Mouse (Mus musculus): ENCODE measurements around the gene Lrp1. TPM values are rescaled to one million over a fixed set of nuclear protein-coding genes. Genes with fewer than 3 reads are reported as not detected.

The Lrp1 gene
- polyA plus RNA-seq, 2 experiments: 146 to 261 TPM

- TF ChIP-seq POLR2A (IDR thresholded peaks at IDR 0.05; ENCODE audit: borderline replicate concordance, extremely low read depth, insufficient read depth, insufficient read length): no peak
- H3K4me3 ChIP-seq (replicated peaks; ENCODE audit: low read length): no peak overlapping the region
- H3K4me2 ChIP-seq (replicated peaks; ENCODE audit: low read depth, low read length, severe bottlenecking): no peak overlapping the region
- no peak for ATAC-seq (ENCODE audit: low FRiP score, low read depth)
- H3K27ac ChIP-seq (replicated peaks; ENCODE audit: low read depth, low read length): no peak overlapping the region
- no peak overlapping the region for H3K9ac ChIP-seq (ENCODE audit: low read depth, low read length, severe bottlenecking)
- no peaks in the 10 kb centered on the region for H3K27me3 ChIP-seq (ENCODE audit: control insufficient read depth, insufficient read depth, low read length)
- H3K4me1 ChIP-seq (ENCODE audit: control insufficient read depth, insufficient read depth, low read length): peaks cover 47% of the 10 kb centered on the region
- DNase-seq (ENCODE audit: low spot score): no peak
- H3K9me3 ChIP-seq (ENCODE audit: control insufficient read depth, low read length): no peaks in the 10 kb centered on the region
- H3K36me3 ChIP-seq (ENCODE audit: control insufficient read depth, insufficient read depth, low read length): peaks cover 67% of the 10 kb centered on the region
- WGBS: 86% methylated on average over 14 of the region's 14 CpGs
Measured at GRCm38 (mm10) chr10:127612079-127612775, 8.7 kb downstream of the Lrp1 start.

- H3K4me2 ChIP-seq (replicated peaks; ENCODE audit: low read depth, low read length, severe bottlenecking): no peak overlapping the region
- H3K27me3 ChIP-seq (ENCODE audit: control insufficient read depth, insufficient read depth, low read length): no peaks in the 10 kb centered on the region
- H3K4me1 ChIP-seq (ENCODE audit: control insufficient read depth, insufficient read depth, low read length): peaks cover 26% of the 10 kb centered on the region
- WGBS: 82% methylated on average over 9 of the region's 9 CpGs
- ATAC-seq (ENCODE audit: low FRiP score, low read depth): no peak
- peaks cover 84% of the 10 kb centered on the region for H3K36me3 ChIP-seq (ENCODE audit: control insufficient read depth, insufficient read depth, low read length)
- no peak overlapping the region for H3K9ac ChIP-seq (ENCODE audit: low read depth, low read length, severe bottlenecking)
- no peaks in the 10 kb centered on the region for H3K9me3 ChIP-seq (ENCODE audit: control insufficient read depth, low read length)
- H3K27ac ChIP-seq (replicated peaks; ENCODE audit: low read depth, low read length): peak overlapping the region; percentile 14; the same call in 1 of the 2 replicates
- no peak for TF ChIP-seq POLR2A (IDR thresholded peaks at IDR 0.05; ENCODE audit: borderline replicate concordance, extremely low read depth, insufficient read depth, insufficient read length)
- DNase-seq (ENCODE audit: low spot score): no peak
- H3K4me3 ChIP-seq (replicated peaks; ENCODE audit: low read length): no peak overlapping the region
Measured at GRCm38 (mm10) chr10:127610066-127610415, 10.9 kb downstream of the Lrp1 start.

- no peak for TF ChIP-seq POLR2A (IDR thresholded peaks at IDR 0.05; ENCODE audit: borderline replicate concordance, extremely low read depth, insufficient read depth, insufficient read length)
- Histone ChIP-seq H3K27ac (replicated peaks; ENCODE audit: low read depth, low read length) (peak overlapping the region; percentile 14; the same call in 1 of the 2 replicates), H3K4me3 (replicated peaks; ENCODE audit: low read length) (no peak overlapping the region), H3K9me3 (ENCODE audit: control insufficient read depth, low read length) (no peaks in the 10 kb centered on the region), H3K4me2 (replicated peaks; ENCODE audit: low read depth, low read length, severe bottlenecking) (no peak overlapping the region), H3K27me3 (ENCODE audit: control insufficient read depth, insufficient read depth, low read length) (no peaks in the 10 kb centered on the region), H3K36me3 (ENCODE audit: control insufficient read depth, insufficient read depth, low read length) (peaks cover 89% of the 10 kb centered on the region), H3K4me1 (ENCODE audit: control insufficient read depth, insufficient read depth, low read length) (peaks cover 25% of the 10 kb centered on the region), H3K9ac (ENCODE audit: low read depth, low read length, severe bottlenecking) (no peak overlapping the region)
- WGBS: 39% methylated on average over 9 of the region's 9 CpGs
- no peak for DNase-seq (ENCODE audit: low spot score)
- ATAC-seq (ENCODE audit: low FRiP score, low read depth): no peak; the same call in 1 of the 2 replicates
Measured at GRCm38 (mm10) chr10:127609415-127610065, 11.4 kb downstream of the Lrp1 start.

GRCm38 (mm10) chr10:127607059-127607458, 13.9 kb downstream of the Lrp1 start:
- WGBS: 92% methylated on average over 7 of the region's 7 CpGs
- H3K27ac ChIP-seq (replicated peaks; ENCODE audit: low read depth, low read length): no peak overlapping the region

GRCm38 (mm10) chr10:127605756-127606155, 15.2 kb downstream of the Lrp1 start:
- no peaks in the 10 kb centered on the region for H3K9me3 ChIP-seq (ENCODE audit: control insufficient read depth, low read length)
- H3K9ac ChIP-seq (ENCODE audit: low read depth, low read length, severe bottlenecking): no peak overlapping the region
- no peak for TF ChIP-seq POLR2A (IDR thresholded peaks at IDR 0.05; ENCODE audit: borderline replicate concordance, extremely low read depth, insufficient read depth, insufficient read length)
- DNase-seq (ENCODE audit: low spot score) (no peak), ATAC-seq (ENCODE audit: low FRiP score, low read depth) (no peak)
- no peak overlapping the region for H3K27ac ChIP-seq (replicated peaks; ENCODE audit: low read depth, low read length)
- H3K4me3 ChIP-seq (replicated peaks; ENCODE audit: low read length): no peak overlapping the region
- peaks cover 16% of the 10 kb centered on the region; the same call in 1 of the 2 replicates for H3K4me1 ChIP-seq (ENCODE audit: control insufficient read depth, insufficient read depth, low read length)
- H3K36me3 ChIP-seq (ENCODE audit: control insufficient read depth, insufficient read depth, low read length): peaks cover 98% of the 10 kb centered on the region
- H3K4me2 ChIP-seq (replicated peaks; ENCODE audit: low read depth, low read length, severe bottlenecking): no peak overlapping the region
- WGBS: 92% methylated on average over 9 of the region's 9 CpGs
- no peaks in the 10 kb centered on the region for H3K27me3 ChIP-seq (ENCODE audit: control insufficient read depth, insufficient read depth, low read length)

More at GRCm38 (mm10) chr10:127607059-127607458, 13.9 kb downstream of the Lrp1 start:
- no peak overlapping the region for H3K4me2 ChIP-seq (replicated peaks; ENCODE audit: low read depth, low read length, severe bottlenecking)
- no peaks in the 10 kb centered on the region for H3K27me3 ChIP-seq (ENCODE audit: control insufficient read depth, insufficient read depth, low read length)
- no peak overlapping the region for H3K9ac ChIP-seq (ENCODE audit: low read depth, low read length, severe bottlenecking)
- no peak overlapping the region for H3K4me3 ChIP-seq (replicated peaks; ENCODE audit: low read length)
- TF ChIP-seq POLR2A (IDR thresholded peaks at IDR 0.05; ENCODE audit: borderline replicate concordance, extremely low read depth, insufficient read depth, insufficient read length): no peak
- H3K36me3 ChIP-seq (ENCODE audit: control insufficient read depth, insufficient read depth, low read length): peaks cover 97% of the 10 kb centered on the region
- peaks cover 12% of the 10 kb centered on the region; the same call in 1 of the 2 replicates for H3K4me1 ChIP-seq (ENCODE audit: control insufficient read depth, insufficient read depth, low read length)
- DNase-seq (ENCODE audit: low spot score) (no peak), ATAC-seq (ENCODE audit: low FRiP score, low read depth) (no peak)
- no peaks in the 10 kb centered on the region for H3K9me3 ChIP-seq (ENCODE audit: control insufficient read depth, low read length)
